Mouse (Mus musculus) heart, embryonic 15.5 days (tissue): ENCODE measurements around the gene Tmem30c. TPM values are rescaled to one million over a fixed set of nuclear protein-coding genes. Genes with fewer than 3 reads are reported as not detected.
A peak's percentile ranks its signal among the peaks of the same experiment; 100 is the strongest.
"Not testable (repeated sequence)": the region's sequence is repeated elsewhere in the genome, so short reads cannot be mapped to it uniquely, and the experiment has no call there.

ENCODE experiments used
- ATAC-seq: fragments of 200-750 bp; cut with Nextera tagmentation; replicated peaks from 2 replicates; pipeline ENCODE4 v1.8.0; 2017; ENCODE audit warnings: low read depth, moderate TSS enrichment; ENCODE audit not compliant: insufficient number of reproducible peaks, insufficient read depth, low FRiP score
- H3K27ac ChIP-seq: fragments of 300-500 bp; sonication (generic); 2 replicates; pipeline ENCODE4 v1.5.1; 2015; ENCODE audit warnings: mild to moderate bottlenecking, inconsistent platforms
- H3K27me3 ChIP-seq: fragments of 300-500 bp; sonication (generic); 2 replicates; pipeline ENCODE4 v1.6.1; 2015; ENCODE audit warnings: inconsistent platforms
- H3K36me3 ChIP-seq: fragments of 300-500 bp; sonication (generic); 2 replicates; pipeline ENCODE4 v1.6.1; 2015; ENCODE audit warnings: mild to moderate bottlenecking, inconsistent platforms
- H3K4me1 ChIP-seq: fragments of 300-500 bp; sonication (generic); replicated peaks from 2 replicates; pipeline ENCODE4 v1.6.1; 2015; ENCODE audit warnings: inconsistent platforms
- H3K4me2 ChIP-seq: fragments of 300-500 bp; sonication (generic); 2 replicates; pipeline ENCODE4 v1.6.1; 2015; ENCODE audit warnings: inconsistent platforms, mild to moderate bottlenecking, moderate library complexity
- H3K4me3 ChIP-seq: fragments of 300-500 bp; sonication (generic); 2 replicates; pipeline ENCODE4 v1.5.1; 2015; ENCODE audit warnings: mild to moderate bottlenecking, inconsistent platforms
- H3K9ac ChIP-seq: fragments of 300-500 bp; sonication (generic); 2 replicates; pipeline ENCODE4 v1.6.1; 2015; ENCODE audit warnings: mild to moderate bottlenecking, inconsistent platforms
- H3K9me3 ChIP-seq: fragments of 300-500 bp; sonication (generic); replicated peaks from 2 replicates; pipeline ENCODE4 v1.6.1; 2016; ENCODE audit warnings: inconsistent platforms
- WGBS: fragments of 180-500 bp; shearing (Covaris S2); methylation state at CpG from one replicate; pipeline ENCODE4 v1.1.7; 2015; ENCODE audit warnings: mixed read lengths; 5-methylcytosine and 5-hydroxymethylcytosine counted together
- polyA plus RNA-seq: library from polyadenylated mRNA; unstranded; fragments of >200 nt; fragmentation: Nextera tagmentation; extraction: Ambion mirVana; gene quantifications from 2 replicates; pipeline ENCODE4 v1.2.1, GENCODE M21; 2015

Tmem30c gene
- polyA plus RNA-seq, 1 experiment from 2014 or later, result not detected

DNA sequence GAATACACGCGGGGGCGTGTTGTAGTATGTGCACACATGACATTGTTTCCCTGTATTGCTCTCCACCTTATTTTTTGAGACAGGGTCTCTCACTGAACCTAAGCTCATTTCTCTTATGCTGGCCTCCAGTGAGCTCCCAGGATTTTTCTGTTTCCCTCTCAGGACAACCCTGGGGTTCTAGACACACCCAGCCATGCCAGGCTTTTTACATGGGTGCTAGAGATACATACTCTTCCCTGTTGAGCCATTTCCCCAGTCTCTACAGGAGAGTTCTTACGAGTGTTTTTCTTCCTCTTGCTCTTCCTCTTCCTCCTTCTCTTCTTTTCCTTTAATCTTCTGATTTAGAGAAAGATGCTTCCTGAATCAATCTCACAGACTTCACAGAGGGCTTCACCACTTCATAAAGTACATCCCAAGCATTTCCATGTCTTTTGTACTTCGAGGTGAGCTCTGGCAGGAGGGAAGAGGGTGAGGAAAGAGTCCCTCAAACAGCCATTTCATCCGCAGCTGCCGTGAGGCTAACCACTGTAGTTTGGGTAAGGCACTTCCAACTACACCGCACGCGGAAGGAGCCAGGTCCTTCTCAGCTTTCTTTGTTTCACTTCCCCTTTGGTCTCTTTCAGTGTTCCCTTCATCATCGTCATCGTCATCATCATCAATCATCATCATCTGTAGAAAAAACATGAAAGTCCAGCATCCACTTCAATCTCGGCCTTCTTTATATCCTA is 33.1 kb downstream of the Tmem30c start:
- no peaks in the 10 kb centered on the region for H3K27me3 ChIP-seq
- H3K27ac ChIP-seq, result no peak overlapping the region
- no peak overlapping the region for H3K9ac ChIP-seq
- no peak overlapping the region for H3K4me2 ChIP-seq
- no peak overlapping the region for H3K4me3 ChIP-seq
- no peaks in the 10 kb centered on the region for H3K9me3 ChIP-seq
- no peaks in the 10 kb centered on the region for H3K36me3 ChIP-seq
- no peak for ATAC-seq
- H3K4me1 ChIP-seq, result no peaks in the 10 kb centered on the region
- WGBS, result 83% methylated on average over 13 of the region's 13 CpGs

- Histone ChIP-seq H3K9ac (no peak overlapping the region), H3K27ac (peak overlapping the region; percentile 30; the same call in 1 of the 2 replicates), H3K27me3 (no peaks in the 10 kb centered on the region), H3K4me2 (no peak overlapping the region), H3K36me3 (no peaks in the 10 kb centered on the region), H3K4me1 (peaks cover 4% of the 10 kb centered on the region; the same call in 1 of the 2 replicates), H3K9me3 (no peaks in the 10 kb centered on the region), H3K4me3 (no peak overlapping the region)
- no peak for ATAC-seq
- 36% methylated on average over 7 of the region's 7 CpGs for WGBS
Measured at GRCm38 (mm10) chr16:57251589-57252421, 40.9 kb downstream of the Tmem30c start.

DNA sequence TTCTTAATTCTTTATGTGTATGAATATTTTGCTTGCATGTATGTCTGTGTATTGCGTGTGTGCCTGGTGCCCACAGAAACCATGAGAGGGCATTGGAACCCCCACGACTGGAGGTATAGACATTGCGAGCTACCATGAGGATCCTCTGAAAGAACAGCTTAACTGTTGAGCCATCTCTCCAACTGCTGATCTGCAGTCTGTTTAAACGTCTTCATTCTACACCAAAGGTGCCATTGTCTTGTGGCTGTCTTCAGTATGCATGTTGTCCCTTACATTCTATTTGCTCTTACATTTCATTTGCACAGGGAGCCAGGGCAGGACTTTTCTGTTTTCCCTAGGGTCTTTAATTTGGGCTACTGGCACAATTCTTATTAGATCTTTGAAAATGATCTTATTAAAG is 41.7 kb downstream of the Tmem30c start:
- no peak overlapping the region for H3K4me2 ChIP-seq
- H3K27me3 ChIP-seq, result no peaks in the 10 kb centered on the region
- WGBS, result 87% methylated on average over 4 of the region's 4 CpGs
- H3K27ac ChIP-seq, result no peak overlapping the region
- H3K9me3 ChIP-seq, result no peaks in the 10 kb centered on the region
- H3K4me3 ChIP-seq, result no peak overlapping the region
- ATAC-seq, result no peak
- no peaks in the 10 kb centered on the region for H3K36me3 ChIP-seq
- H3K9ac ChIP-seq, result no peak overlapping the region
- peaks cover 4% of the 10 kb centered on the region; the same call in 1 of the 2 replicates for H3K4me1 ChIP-seq

- ATAC-seq, result no peak
- Histone ChIP-seq H3K9ac (no peak overlapping the region), H3K36me3 (no peaks in the 10 kb centered on the region), H3K4me1 (peaks cover 4% of the 10 kb centered on the region; the same call in 1 of the 2 replicates), H3K9me3 (no peaks in the 10 kb centered on the region), H3K4me3 (no peak overlapping the region), H3K27ac (no peak overlapping the region), H3K4me2 (no peak overlapping the region), H3K27me3 (no peaks in the 10 kb centered on the region)
- 85% methylated on average over 4 of the region's 4 CpGs for WGBS
Measured at GRCm38 (mm10) chr16:57247464-57247863, 45.2 kb downstream of the Tmem30c start.

- H3K4me3 ChIP-seq, result no peak overlapping the region
- H3K36me3 ChIP-seq, result no peaks in the 10 kb centered on the region
- H3K27me3 ChIP-seq, result no peaks in the 10 kb centered on the region
- whole genome bisulfite sequencing, result 61% methylated on average over 3 of the region's 3 CpGs
- no peak; the same call in 1 of the 2 replicates for ATAC-seq
- H3K27ac ChIP-seq, result no peak overlapping the region
- H3K4me1 ChIP-seq, result no peaks in the 10 kb centered on the region
- no peak overlapping the region for H3K9ac ChIP-seq
- no peaks in the 10 kb centered on the region for H3K9me3 ChIP-seq
- H3K4me2 ChIP-seq, result no peak overlapping the region
Measured at GRCm38 (mm10) chr16:57246596-57246995, 46.1 kb downstream of the Tmem30c start.

DNA sequence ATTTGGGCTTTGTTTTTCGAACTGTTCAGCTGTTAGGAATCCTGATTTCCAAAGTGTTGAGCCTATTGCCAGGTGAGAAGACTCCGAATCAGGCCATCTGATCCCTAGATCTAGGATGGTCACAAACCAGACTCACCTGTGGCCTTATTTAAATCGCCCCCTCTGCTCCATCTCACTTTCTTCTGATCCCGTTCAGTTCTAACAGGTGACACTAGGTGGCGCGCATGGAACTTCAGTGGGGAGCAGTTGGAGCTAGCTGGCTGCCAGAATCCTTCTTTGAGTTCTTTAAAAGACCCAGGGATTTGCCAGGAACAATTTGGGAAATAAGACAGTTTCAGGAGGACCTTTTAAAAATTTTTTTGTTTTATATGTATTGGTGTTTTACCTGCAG is 48.8 kb downstream of the Tmem30c start:
- Histone ChIP-seq H3K9me3 (no peaks in the 10 kb centered on the region), H3K36me3 (no peaks in the 10 kb centered on the region), H3K4me3 (no peak overlapping the region), H3K4me1 (no peaks in the 10 kb centered on the region), H3K27ac (no peak overlapping the region), H3K9ac (no peak overlapping the region), H3K27me3 (no peaks in the 10 kb centered on the region), H3K4me2 (no peak overlapping the region)
- ATAC-seq, result no peak
- 7% methylated on average over 6 of the region's 6 CpGs for WGBS

GRCm38 (mm10) chr16:57243205-57243857 is 49.3 kb downstream of the Tmem30c start:
- Histone ChIP-seq H3K4me2 (no peak overlapping the region), H3K4me3 (no peak overlapping the region), H3K27me3 (no peaks in the 10 kb centered on the region), H3K9ac (no peak overlapping the region), H3K27ac (no peak overlapping the region), H3K4me1 (no peaks in the 10 kb centered on the region), H3K36me3 (no peaks in the 10 kb centered on the region), H3K9me3 (no peaks in the 10 kb centered on the region)
- ATAC-seq, result peak; percentile 53; the same call in 1 of the 2 replicates
- 50% methylated on average over 10 of the region's 10 CpGs for WGBS

- H3K4me2 ChIP-seq, result no peak overlapping the region
- no peaks in the 10 kb centered on the region for H3K4me1 ChIP-seq
- H3K9me3 ChIP-seq, result no peaks in the 10 kb centered on the region
- WGBS, result 81% methylated on average over 5 of the region's 5 CpGs
- H3K27me3 ChIP-seq, result no peaks in the 10 kb centered on the region
- no peaks in the 10 kb centered on the region for H3K36me3 ChIP-seq
- H3K4me3 ChIP-seq, result no peak overlapping the region
- no peak overlapping the region for H3K27ac ChIP-seq
- no peak overlapping the region for H3K9ac ChIP-seq
- ATAC-seq, result no peak
Measured at GRCm38 (mm10) chr16:57242857-57243204, 49.8 kb downstream of the Tmem30c start.

GRCm38 (mm10) chr16:57235871-57236510 is 56.7 kb downstream of the Tmem30c start:
- Histone ChIP-seq H3K27ac (no peak overlapping the region), H3K4me2 (no peak overlapping the region), H3K4me3 (no peak overlapping the region), H3K27me3 (no peaks in the 10 kb centered on the region), H3K9ac (no peak overlapping the region), H3K4me1 (peaks cover 4% of the 10 kb centered on the region; the same call in 1 of the 2 replicates), H3K36me3 (no peaks in the 10 kb centered on the region), H3K9me3 (no peaks in the 10 kb centered on the region)
- WGBS, result 40% methylated on average over 7 of the region's 7 CpGs
- no peak for ATAC-seq

DNA sequence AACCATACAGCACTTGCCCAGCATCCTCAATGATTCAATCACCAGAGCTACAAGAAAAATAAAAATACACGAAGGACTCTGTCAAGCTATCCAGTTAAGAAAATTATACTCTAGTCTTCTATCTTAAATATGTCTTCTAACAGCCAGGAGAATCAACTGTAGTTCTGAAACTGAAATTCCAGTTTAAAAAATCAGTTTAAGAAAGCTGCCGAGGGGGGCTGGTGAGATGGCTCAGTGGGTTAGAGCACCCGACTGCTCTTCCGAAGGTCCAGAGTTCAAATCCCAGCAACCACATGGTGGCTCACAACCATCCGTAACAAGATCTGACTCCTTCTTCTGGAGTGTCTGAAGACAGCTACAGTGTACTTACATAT is 60.7 kb downstream of the Tmem30c start:
- not testable (repeated sequence) for ATAC-seq, H3K9ac ChIP-seq, H3K9me3 ChIP-seq, H3K27me3 ChIP-seq, H3K36me3 ChIP-seq
- Histone ChIP-seq H3K4me3 (peak overlapping the region; percentile 99), H3K4me2 (peak overlapping the region; percentile 74), H3K27ac (peak overlapping the region; percentile 86; the same call in 1 of the 2 replicates), H3K4me1 (peaks cover 21% of the 10 kb centered on the region)
- WGBS, result 66% methylated on average over 5 of the region's 5 CpGs
